Mouse (Mus musculus) kidney, postnatal 0 days (tissue): ENCODE measurements at regions not wholly inside any gene's neighbourhood (a gene's known extent, or its start where the extent isn't known, plus 50 kb on each side); places are given as distances from the start of the nearest gene placed in this dataset.

Experiments used
- ATAC-seq: fragments of 200-750 bp; cut with Nextera tagmentation; replicated peaks from 2 replicates; pipeline ENCODE4 v1.8.0; 2017; ENCODE audit warnings: low read depth, moderate number of reproducible peaks, moderate TSS enrichment, moderate library complexity; ENCODE audit not compliant: low FRiP score
- DNase-seq: peaks from one replicate; pipeline ENCODE4 v3.0.0-alpha.2; 2016; ENCODE audit warnings: low spot score
- H3K27ac ChIP-seq: fragments of 300-500 bp; sonication (generic); 2 replicates; pipeline ENCODE4 v1.5.1; 2014; ENCODE audit warnings: mild to moderate bottlenecking
- H3K27me3 ChIP-seq: fragments of 300-500 bp; sonication (generic); 2 replicates; pipeline ENCODE4 v1.6.1; 2014; ENCODE audit warnings: low read length, mixed read lengths; ENCODE audit not compliant: insufficient read depth
- H3K36me3 ChIP-seq: fragments of 300-500 bp; sonication (generic); 2 replicates; pipeline ENCODE4 v1.6.1; 2014; ENCODE audit warnings: low read length, mixed read lengths; ENCODE audit not compliant: insufficient read depth
- H3K4me1 ChIP-seq: fragments of 300-500 bp; sonication (generic); replicated peaks from 2 replicates; pipeline ENCODE4 v1.6.1; 2014; ENCODE audit warnings: antibody characterized with exemption, low read length, mixed read lengths; ENCODE audit not compliant: insufficient read depth
- H3K4me2 ChIP-seq: fragments of 300-500 bp; sonication (generic); 2 replicates; pipeline ENCODE4 v1.6.1; 2014; ENCODE audit warnings: mild to moderate bottlenecking, low read length, moderate library complexity, mixed read lengths
- H3K4me3 ChIP-seq: fragments of 300-500 bp; sonication (generic); replicated peaks from 2 replicates; pipeline ENCODE4 v1.5.1; 2014; ENCODE audit warnings: low read depth, low read length
- H3K9ac ChIP-seq: fragments of 300-500 bp; sonication (generic); 2 replicates; pipeline ENCODE4 v1.6.1; 2014; ENCODE audit warnings: low read depth, low read length
- H3K9me3 ChIP-seq: fragments of 300-500 bp; sonication (generic); replicated peaks from 2 replicates; pipeline ENCODE4 v1.6.1; 2016; ENCODE audit warnings: low read length, inconsistent platforms, mixed read lengths
- CTCF ChIP-seq: IDR thresholded peaks from 2 replicates; pipeline ENCODE4 v1.5.1; 2016; ENCODE audit warnings: antibody characterized with exemption, low read depth, mild to moderate bottlenecking, moderate library complexity
- WGBS: fragments of 180-500 bp; shearing (Covaris S2); extraction: QIAGEN DNeasy Blood & Tissue Kit; methylation state at CpG from one replicate; pipeline ENCODE4 v1.1.7; 2014; 5-methylcytosine and 5-hydroxymethylcytosine counted together

GRCm38 (mm10) chr10:97397062-97397771 is 82.2 kb upstream of the Dcn start:
- Histone ChIP-seq H3K4me3 (no peak overlapping the region), H3K4me1 (no peaks in the 10 kb centered on the region), H3K36me3 (no peaks in the 10 kb centered on the region), H3K27ac (no peak overlapping the region), H3K9me3 (no peaks in the 10 kb centered on the region), H3K27me3 (no peaks in the 10 kb centered on the region), H3K4me2 (no peak overlapping the region), H3K9ac (no peak overlapping the region)
- TF ChIP-seq CTCF = no peak
- ATAC-seq (no peak), DNase-seq (no peak)
- 56% methylated on average over 9 of the region's 9 CpGs for WGBS

GRCm38 (mm10) chr10:97397896-97398295 is 81.5 kb upstream of the Dcn start:
- no peaks in the 10 kb centered on the region for H3K27me3 ChIP-seq
- no peak overlapping the region for H3K4me2 ChIP-seq
- H3K27ac ChIP-seq = no peak overlapping the region
- no peaks in the 10 kb centered on the region for H3K36me3 ChIP-seq
- H3K9ac ChIP-seq = no peak overlapping the region
- 68% methylated on average over 2 of the region's 2 CpGs for WGBS
- H3K4me3 ChIP-seq = no peak overlapping the region
- no peaks in the 10 kb centered on the region for H3K4me1 ChIP-seq
- TF ChIP-seq CTCF = no peak
- no peaks in the 10 kb centered on the region for H3K9me3 ChIP-seq
- DNase-seq (no peak), ATAC-seq (no peak)

- 91% methylated on average over 2 of the region's 2 CpGs for WGBS
- no peak overlapping the region for H3K27ac ChIP-seq
- ATAC-seq = no peak
Observed at GRCm38 (mm10) chr10:97402524-97402923, 76.9 kb upstream of the Dcn start.

DNA sequence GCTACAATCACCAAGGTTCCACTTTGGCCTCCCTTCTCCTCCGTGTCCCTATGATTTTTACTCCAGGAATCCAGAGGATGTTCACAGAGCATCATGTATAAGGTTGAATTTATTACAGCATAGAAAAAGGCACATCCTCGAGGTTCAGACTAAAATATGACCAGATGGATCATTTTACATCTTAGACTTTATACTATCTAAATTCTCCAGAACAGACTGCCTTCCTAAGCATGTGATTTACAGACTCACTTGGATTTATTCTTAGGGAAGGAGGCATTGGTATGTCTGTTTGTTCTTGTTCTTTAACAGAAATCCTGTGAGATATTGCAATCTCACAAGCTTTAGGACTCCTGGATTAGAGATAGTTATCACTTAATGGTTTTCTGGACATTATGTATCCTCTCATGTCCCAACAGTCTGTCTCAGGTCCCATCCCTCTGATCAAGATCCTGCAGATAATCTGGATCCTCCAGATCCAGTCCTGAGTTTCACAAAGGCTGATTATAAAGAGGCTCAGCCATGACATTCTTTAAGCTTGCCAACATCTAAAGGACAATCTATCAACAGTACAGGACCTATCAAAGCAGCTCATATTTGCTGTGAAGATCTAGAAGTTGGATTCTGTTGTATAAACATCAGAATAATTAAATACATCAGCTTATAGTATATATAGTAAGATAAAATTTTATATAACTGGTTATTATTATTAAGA is 75.2 kb upstream of the Dcn start:
- WGBS = 38% methylated on average over 2 of the region's 2 CpGs
- no peak for ATAC-seq

More at GRCm38 (mm10) chr10:97402524-97402923, 76.9 kb upstream of the Dcn start:
- Histone ChIP-seq H3K4me1 (no peaks in the 10 kb centered on the region), H3K36me3 (no peaks in the 10 kb centered on the region), H3K9me3 (no peaks in the 10 kb centered on the region), H3K4me2 (no peak overlapping the region), H3K4me3 (no peak overlapping the region), H3K9ac (no peak overlapping the region), H3K27me3 (no peaks in the 10 kb centered on the region)
- no peak for DNase-seq
- no peak for TF ChIP-seq CTCF

GRCm38 (mm10) chr10:97409181-97409581 is 70.2 kb upstream of the Dcn start:
- H3K4me1 ChIP-seq = no peaks in the 10 kb centered on the region
- WGBS = 5% methylated on average over 1 of the region's 1 CpGs
- H3K27me3 ChIP-seq = no peaks in the 10 kb centered on the region
- H3K9ac ChIP-seq = no peak overlapping the region
- no peak; the same call in 1 of the 2 replicates for ATAC-seq
- no peaks in the 10 kb centered on the region for H3K36me3 ChIP-seq
- no peak overlapping the region for H3K4me3 ChIP-seq
- DNase-seq = peak; percentile 75
- no peak for TF ChIP-seq CTCF
- H3K4me2 ChIP-seq = no peak overlapping the region
- peak overlapping the region; percentile 54; the same call in 1 of the 2 replicates for H3K27ac ChIP-seq
- no peaks in the 10 kb centered on the region for H3K9me3 ChIP-seq

More for the DNA sequence above, 75.2 kb upstream of the Dcn start:
- no peaks in the 10 kb centered on the region for H3K36me3 ChIP-seq
- no peak for TF ChIP-seq CTCF
- no peak overlapping the region for H3K9ac ChIP-seq
- no peaks in the 10 kb centered on the region for H3K4me1 ChIP-seq
- no peaks in the 10 kb centered on the region for H3K27me3 ChIP-seq
- H3K27ac ChIP-seq = no peak overlapping the region
- H3K4me2 ChIP-seq = no peak overlapping the region
- no peak overlapping the region for H3K4me3 ChIP-seq
- no peaks in the 10 kb centered on the region for H3K9me3 ChIP-seq
- peak; percentile 50 for DNase-seq

- Histone ChIP-seq H3K4me1 (no peaks in the 10 kb centered on the region), H3K9me3 (no peaks in the 10 kb centered on the region), H3K4me3 (no peak overlapping the region), H3K27ac (no peak overlapping the region), H3K36me3 (no peaks in the 10 kb centered on the region), H3K27me3 (no peaks in the 10 kb centered on the region), H3K4me2 (no peak overlapping the region), H3K9ac (no peak overlapping the region)
- 65% methylated on average over 1 of the region's 1 CpGs for WGBS
- no peak for TF ChIP-seq CTCF
- DNase-seq = peak; percentile 53
- no peak for ATAC-seq
Observed at GRCm38 (mm10) chr10:97409909-97410308, 69.5 kb upstream of the Dcn start.
